Mouse (Mus musculus): Measurements from ENCODE around the gene Rhoa. TPM values are rescaled to one million over a fixed set of nuclear protein-coding genes. Genes with fewer than 3 reads are reported as not detected.

Rhoa gene
- polyA plus RNA-seq (2017; shearing (Covaris generic)) = 100 to 1,000 TPM; 352 to 371 TPM

DNA sequence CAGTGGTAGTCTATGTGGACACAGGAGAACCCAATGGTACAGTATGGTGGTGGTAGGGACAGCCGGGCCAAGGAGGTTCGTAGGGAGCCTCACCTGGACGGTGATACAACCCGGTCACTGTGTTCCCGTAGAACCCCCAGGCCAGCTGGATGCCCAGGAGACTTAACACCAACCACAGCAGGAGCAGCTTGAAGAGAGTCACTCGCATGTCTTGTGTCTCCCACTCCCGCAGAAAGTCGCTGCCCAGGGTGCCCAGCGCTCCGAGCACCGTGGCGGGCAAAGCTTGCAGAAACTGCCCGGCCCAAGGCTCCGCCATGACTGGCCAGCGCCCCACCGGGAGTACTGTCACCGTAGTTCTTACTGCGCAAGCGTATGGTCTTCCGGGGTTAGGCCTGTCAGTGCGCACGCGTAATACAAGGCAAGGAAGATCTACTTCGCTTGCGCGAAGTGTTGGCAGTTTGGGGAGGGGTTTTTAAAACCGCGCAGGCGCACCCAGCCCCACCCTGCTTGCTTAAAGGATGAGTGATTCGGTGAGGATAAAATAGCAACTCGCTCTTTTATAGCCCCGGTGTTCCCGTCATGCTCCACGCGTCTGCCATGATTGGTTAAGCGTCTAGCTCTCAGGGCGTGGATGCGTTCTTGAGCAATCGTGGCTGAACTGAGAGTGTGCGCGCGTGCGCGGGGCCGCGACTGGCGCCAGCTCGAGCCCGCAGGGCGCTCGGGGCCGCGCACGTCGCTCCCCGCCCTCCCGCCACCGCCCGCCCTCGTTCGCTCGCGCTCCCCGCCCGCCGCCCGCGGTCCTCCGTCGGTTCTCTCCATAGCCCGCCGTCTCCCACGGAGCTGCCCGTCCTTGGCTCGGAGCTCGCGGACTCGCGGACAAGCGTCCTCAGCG lies at the start of gene Rhoa, which contains the start of gene Tcta:
Gene Rhoa (plus strand): TSS at position 501 of the 892 bp plus-strand sequence.
Gene Tcta (minus strand): TSS at position 532 of the 892 bp plus-strand sequence.

GRCm38 (mm10) chr9:108263690-108264190 lies 42.2 kb upstream of the Rhoa start, which contains the start of gene Dag1:
Gene Dag1 (minus strand): TSS chr9:108263958.

DNA sequence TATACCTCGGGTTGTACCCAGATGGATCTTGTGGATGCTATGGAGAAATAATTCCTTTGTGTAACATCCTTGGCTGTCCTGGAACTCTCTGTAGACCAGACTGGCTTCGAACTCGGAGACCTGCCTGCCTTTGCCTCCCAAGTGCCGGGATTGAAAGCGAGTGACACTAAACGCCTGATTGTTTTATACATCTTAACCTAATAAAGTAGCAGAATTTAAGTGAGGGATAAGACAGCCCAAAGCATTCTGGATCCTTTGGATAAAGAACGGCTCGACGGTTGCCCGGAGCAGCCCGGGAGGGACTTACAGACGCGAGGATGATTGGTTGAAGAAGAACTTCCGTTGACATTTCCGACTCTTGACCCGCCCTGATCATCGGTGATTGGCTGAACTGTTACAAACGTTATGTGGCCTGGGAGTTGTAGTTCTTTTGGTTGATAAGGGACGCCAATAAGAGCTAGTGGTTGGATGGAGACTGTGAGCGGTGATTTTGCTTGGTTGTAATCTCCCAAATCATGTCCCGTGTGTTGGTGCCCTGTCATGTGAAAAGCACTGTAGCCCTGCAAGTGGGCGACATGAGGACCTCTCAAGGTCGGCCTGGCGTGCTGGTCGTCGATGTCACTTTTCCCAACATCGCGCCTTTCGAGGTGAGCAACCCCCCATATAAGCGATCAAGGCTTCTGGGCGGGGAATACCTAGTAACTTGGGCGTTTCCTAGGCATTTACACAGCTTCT lies 15.7 kb upstream of the Rhoa start, which contains the start of gene Nicn1:
Gene Nicn1 (plus strand): TSS at position 414 of the 735 bp plus-strand sequence.

GRCm38 (mm10) chr9:108296453-108297355 lies 9.2 kb upstream of the Rhoa start, which contains the start of gene Amt:
Gene Amt (plus strand): TSS chr9:108296853.

DNA sequence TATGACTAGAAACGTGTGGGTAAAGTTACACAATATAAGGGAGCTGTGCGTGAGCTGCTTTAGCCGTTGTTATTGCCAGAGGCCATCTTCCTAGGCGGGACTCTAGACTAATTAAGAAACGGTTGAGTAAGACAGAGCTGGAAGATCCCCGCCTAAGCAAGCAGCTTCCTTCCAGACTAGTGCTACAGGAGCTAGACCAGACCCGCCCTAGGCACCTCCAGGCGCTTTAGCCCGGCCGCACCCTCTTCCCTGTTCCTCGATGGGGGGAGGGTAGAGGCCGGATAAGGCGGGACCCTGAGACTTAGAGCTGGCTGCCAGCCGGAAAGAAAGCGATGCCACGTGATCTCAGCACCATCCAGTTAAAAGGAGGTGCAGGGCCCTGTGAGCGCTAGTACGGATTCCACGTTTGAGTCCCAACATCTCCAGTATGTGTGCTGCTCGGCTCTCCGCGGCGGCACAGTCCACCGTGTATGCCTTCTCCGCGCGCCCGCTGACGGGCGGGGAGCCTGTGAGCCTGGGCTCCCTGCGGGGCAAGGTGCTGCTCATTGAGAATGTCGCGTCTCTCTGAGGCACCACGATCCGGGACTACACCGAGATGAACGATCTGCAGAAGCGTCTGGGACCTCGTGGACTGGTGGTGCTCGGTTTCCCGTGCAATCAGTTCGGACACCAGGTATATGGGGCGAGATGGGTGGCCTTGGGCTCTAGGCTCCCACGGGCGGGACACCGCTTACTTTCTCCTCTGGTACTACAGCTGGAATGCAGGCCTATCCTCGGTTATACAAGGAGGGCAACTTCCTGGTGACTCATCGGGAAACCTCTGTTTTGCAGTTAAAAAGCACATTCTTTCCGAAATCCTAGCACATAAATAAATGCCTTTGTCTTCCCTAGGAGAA lies 33.2 kb downstream of the Rhoa start, which contains the start of gene Gpx1:
Gene Gpx1 (plus strand): TSS at position 18 of the 896 bp plus-strand sequence.

DNA sequence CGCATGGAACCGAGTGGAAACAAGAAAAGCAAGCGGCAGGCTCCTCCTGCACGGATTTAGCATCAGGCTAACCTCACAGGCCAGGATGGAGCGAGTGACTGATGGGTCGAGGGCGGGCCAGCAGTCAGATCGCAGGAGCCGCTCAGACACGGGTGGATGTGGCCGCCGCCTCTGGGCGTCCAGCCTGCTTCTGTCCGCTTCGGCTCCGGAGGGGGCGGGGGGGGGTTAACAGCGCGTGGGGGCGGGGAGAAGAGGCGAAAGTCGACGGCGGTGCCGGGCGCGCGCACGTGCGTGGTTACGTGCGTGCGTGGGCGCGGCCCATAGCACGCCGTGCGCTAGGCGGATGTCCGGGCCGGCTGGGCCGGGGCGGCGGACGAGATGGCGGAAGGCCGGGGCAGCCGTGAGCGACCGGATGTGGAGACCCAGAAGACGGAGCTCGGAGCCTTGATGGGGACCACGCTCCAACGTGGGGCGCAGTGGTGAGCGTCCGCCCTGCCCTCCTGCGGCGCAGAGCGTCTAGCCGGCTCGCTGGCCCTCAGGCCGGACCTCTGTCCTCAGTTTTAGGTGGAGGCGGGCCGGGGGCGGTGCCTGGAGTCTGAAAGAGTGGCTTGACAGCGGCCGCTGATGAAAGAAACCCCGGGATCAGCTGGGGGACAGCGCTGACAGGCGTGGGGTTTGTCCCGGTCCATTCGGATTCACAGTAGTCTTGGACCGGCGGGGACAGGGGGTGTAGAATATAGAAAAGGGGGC lies 41.8 kb downstream of the Rhoa start, which contains the start of gene Usp4:
Gene Usp4 (plus strand): TSS at position 314 of the 750 bp plus-strand sequence.

Other genes with a start within 250 kb of the Rhoa start
- 1 to 10 TPM; 2.0 to 3.1 TPM for gene Mst1, start 225.7 kb upstream of the Rhoa start, polyA plus RNA-seq (2017; shearing (Covaris generic))
- gene Rnf123, start 222.8 kb upstream of the Rhoa start, polyA plus RNA-seq (2017; shearing (Covaris generic)) = 100 to 1,000 TPM; 114 to 160 TPM
- gene Apeh, start 211.5 kb upstream of the Rhoa start, polyA plus RNA-seq (2017; shearing (Covaris generic)) = 100 to 1,000 TPM; 122 to 135 TPM
- under 1 TPM; 0.51 to 0.62 TPM for gene Bsn, start 115.7 kb upstream of the Rhoa start, polyA plus RNA-seq (2017; shearing (Covaris generic))
- gene Dag1, start 42.2 kb upstream of the Rhoa start, polyA plus RNA-seq (2017; shearing (Covaris generic)) = 10 to 100 TPM; 12.6 to 15.8 TPM
- 1 to 10 TPM; 1.3 to 3.2 TPM for gene Nicn1, start 15.7 kb upstream of the Rhoa start, polyA plus RNA-seq (2017; shearing (Covaris generic))
- under 1 TPM; 0.47 to 0.89 TPM for gene Amt, start 9.3 kb upstream of the Rhoa start, polyA plus RNA-seq (2017; shearing (Covaris generic))
- gene Tcta, start within 50 bp of the Rhoa start, polyA plus RNA-seq (2017; shearing (Covaris generic)) = 10 to 100 TPM; 13.0 to 15.4 TPM
- 100 to 1,000 TPM; 526 to 558 TPM for gene Gpx1, start 32.8 kb downstream of the Rhoa start, polyA plus RNA-seq (2017; shearing (Covaris generic))
- 100 to 1,000 TPM; 146 to 173 TPM for gene Usp4, start 41.7 kb downstream of the Rhoa start, polyA plus RNA-seq (2017; shearing (Covaris generic))
- 1 to 10 TPM; 2.6 to 3.9 TPM for gene 1700102P08Rik, start 86.7 kb downstream of the Rhoa start, polyA plus RNA-seq (2017; shearing (Covaris generic))
- gene Ccdc36, start 122.4 kb downstream of the Rhoa start, polyA plus RNA-seq (2017; shearing (Covaris generic)) = 1 to 10 TPM in 1 of 2 experiments, not detected in 1; 1.8 TPM
- not detected for gene BC048562, start 130.4 kb downstream of the Rhoa start, polyA plus RNA-seq (2017; shearing (Covaris generic))
- 10 to 100 TPM; 41.9 to 48.2 TPM for gene Ccdc71, start 154.4 kb downstream of the Rhoa start, polyA plus RNA-seq (2017; shearing (Covaris generic))
- 1 to 10 TPM; 8.2 to 8.3 TPM for gene Klhdc8b, start 155.5 kb downstream of the Rhoa start, polyA plus RNA-seq (2017; shearing (Covaris generic))
- 1 to 10 TPM in 1 of 2 experiments, under 1 TPM in 1; 0.57 to 4.7 TPM for gene Lamb2, start 173.6 kb downstream of the Rhoa start, polyA plus RNA-seq (2017; shearing (Covaris generic))
- 100 to 1,000 TPM; 116 to 142 TPM for gene Usp19, start 184.5 kb downstream of the Rhoa start, polyA plus RNA-seq (2017; shearing (Covaris generic))
- 100 to 1,000 TPM in 1 of 2 experiments, 10 to 100 TPM in 1; 78.1 to 104 TPM for gene Qars, start 201.6 kb downstream of the Rhoa start, polyA plus RNA-seq (2017; shearing (Covaris generic))
- gene Qrich1, start 210.7 kb downstream of the Rhoa start, polyA plus RNA-seq (2017; shearing (Covaris generic)) = 100 to 1,000 TPM; 143 to 144 TPM